Mouse (Mus musculus) embryo, embryonic 9.5 days (tissue): ENCODE measurements at regions not wholly inside any gene's neighbourhood (a gene's known extent, or its start where the extent isn't known, plus 50 kb on each side); places are given as distances from the start of the nearest gene placed in this dataset.

ENCODE experiments used
- DNase-seq: peaks from one replicate; pipeline ENCODE4 v3.0.0-alpha.2; 2017; ENCODE audit errors: extremely low spot score

- DNase-seq: no peak
Observed at GRCm38 (mm10) chr7:79201246-79201645, 52.4 kb upstream of the Mfge8 start.

- no peak for DNase-seq
Observed at GRCm38 (mm10) chr7:79202336-79202735, 53.5 kb upstream of the Mfge8 start.

GRCm38 (mm10) chr7:79203481-79203880, 54.6 kb upstream of the Mfge8 start:
- no peak for DNase-seq

- no peak for DNase-seq
Observed at GRCm38 (mm10) chr7:79207140-79207539, 58.3 kb upstream of the Mfge8 start.

- DNase-seq: no peak
Observed at GRCm38 (mm10) chr7:79210376-79211215, 61.7 kb upstream of the Mfge8 start.

GRCm38 (mm10) chr7:79211287-79211976, 61.6 kb upstream of the Abhd2 start:
- DNase-seq: peak; percentile 41

- DNase-seq: no peak
Observed at GRCm38 (mm10) chr7:79212231-79212630, 60.8 kb upstream of the Abhd2 start.

- no peak for DNase-seq
Observed at GRCm38 (mm10) chr7:79215001-79215400, 58.0 kb upstream of the Abhd2 start.

GRCm38 (mm10) chr7:79217232-79217631, 55.8 kb upstream of the Abhd2 start:
- DNase-seq: no peak

- DNase-seq: no peak
Observed at GRCm38 (mm10) chr7:79222626-79223335, 50.2 kb upstream of the Abhd2 start.
